Mouse (Mus musculus): ENCODE data around the gene Fgf4.
A peak's percentile ranks its signal among the peaks of the same experiment; 100 is the strongest.

The Fgf4 gene

GRCm38 (mm10) chr7:144847067-144847466, at the start of gene Fgf4:
Gene Fgf4 (plus strand): TSS chr7:144847367.
- no peak for DNase-seq (ENCODE audit: low spot score in 2 of 2)

GRCm38 (mm10) chr7:144798471-144798870, 48.7 kb upstream of the Fgf4 start:
- DNase-seq (ENCODE audit: low spot score in 2 of 2): no peak

GRCm38 (mm10) chr7:144807036-144807435, 40.1 kb upstream of the Fgf4 start:
- no peak for DNase-seq (ENCODE audit: low spot score in 2 of 2)

- DNase-seq (ENCODE audit: low spot score in 2 of 2): no peak
Observed at GRCm38 (mm10) chr7:144807976-144808577, 39.1 kb upstream of the Fgf4 start.

- DNase-seq (ENCODE audit: low spot score in 2 of 2): no peak
Observed at GRCm38 (mm10) chr7:144811521-144811920, 35.6 kb upstream of the Fgf4 start.

- no peak for DNase-seq (ENCODE audit: low spot score in 2 of 2)
Observed at GRCm38 (mm10) chr7:144821901-144822300, 25.3 kb upstream of the Fgf4 start.

GRCm38 (mm10) chr7:144823988-144824387, 23.2 kb upstream of the Fgf4 start:
- no peak for DNase-seq (ENCODE audit: low spot score in 2 of 2)

GRCm38 (mm10) chr7:144828369-144828768, 18.8 kb upstream of the Fgf4 start:
- DNase-seq (ENCODE audit: low spot score in 2 of 2): no peak

GRCm38 (mm10) chr7:144837891-144838488, 9.2 kb upstream of the Fgf4 start, which contains the start of gene Fgf3:
Gene Fgf3 (plus strand): TSS chr7:144838083.
- DNase-seq (ENCODE audit: low spot score in 2 of 2): no peak

GRCm38 (mm10) chr7:144838522-144839503, 8.4 kb upstream of the Fgf4 start:
- no peak for DNase-seq (ENCODE audit: low spot score in 2 of 2)

- DNase-seq (ENCODE audit: low spot score in 2 of 2): peak; percentile 16 to 23
Observed at GRCm38 (mm10) chr7:144846158-144846557, 1.0 kb upstream of the Fgf4 start.

- DNase-seq (ENCODE audit: low spot score in 2 of 2): no peak
Observed at GRCm38 (mm10) chr7:144851321-144851720, 4.2 kb downstream of the Fgf4 start.

GRCm38 (mm10) chr7:144854966-144855365, 7.8 kb downstream of the Fgf4 start:
- DNase-seq (ENCODE audit: low spot score in 2 of 2): no peak

- no peak for DNase-seq (ENCODE audit: low spot score in 2 of 2)
Observed at GRCm38 (mm10) chr7:144857158-144857557, 10.0 kb downstream of the Fgf4 start.

GRCm38 (mm10) chr7:144857826-144858342, 10.7 kb downstream of the Fgf4 start:
- DNase-seq (ENCODE audit: low spot score in 2 of 2): no peak

- DNase-seq (ENCODE audit: low spot score in 2 of 2): no peak
Observed at GRCm38 (mm10) chr7:144858702-144859101, 11.5 kb downstream of the Fgf4 start.

GRCm38 (mm10) chr7:144861056-144861768, 14.0 kb downstream of the Fgf4 start:
- DNase-seq (ENCODE audit: low spot score in 2 of 2): no peak

GRCm38 (mm10) chr7:144861769-144862070, 14.6 kb downstream of the Fgf4 start:
- DNase-seq (ENCODE audit: low spot score in 2 of 2): no peak

- DNase-seq (ENCODE audit: low spot score in 2 of 2): no peak
Observed at GRCm38 (mm10) chr7:144862126-144862525, 15.0 kb downstream of the Fgf4 start.

- DNase-seq (ENCODE audit: low spot score in 2 of 2): no peak
Observed at GRCm38 (mm10) chr7:144862712-144863111, 15.5 kb downstream of the Fgf4 start.

GRCm38 (mm10) chr7:144863196-144863595, 16.0 kb downstream of the Fgf4 start:
- DNase-seq (ENCODE audit: low spot score in 2 of 2): no peak

Measured in urinary bladder, postnatal 36 days (tissue).